Mouse (Mus musculus) CH12.LX (cell line): Measurements from ENCODE around the gene Itgb1bp1.

Source experiments
- CHD2 ChIP-seq: IDR thresholded peaks from 2 replicates; pipeline ENCODE4 v1.6.1; 2011; ENCODE audit warnings: low read length, improper control_type of control experiment
- CTCF ChIP-seq, 2 experiments: IDR thresholded peaks in 1 of 2; conservative IDR thresholded peaks in 1 of 2; 2 replicates each; pipeline ENCODE4 v1.5.1; 2011 to 2012; ENCODE audit warnings: low read depth in 2 of 2, low read length in 2 of 2, improper control_type of control experiment in 1 of 2, inconsistent platforms in 1 of 2, mild to moderate bottlenecking in 1 of 2, moderate library complexity in 1 of 2
- EP300 ChIP-seq: IDR thresholded peaks from 2 replicates; pipeline ENCODE4 v1.6.1; 2011; ENCODE audit warnings: low read length, improper control_type of control experiment
- HCFC1 ChIP-seq: IDR thresholded peaks from 2 replicates; pipeline ENCODE4 v1.6.1; 2012; ENCODE audit warnings: low read depth, mild to moderate bottlenecking, inconsistent platforms, low read length, improper control_type of control experiment
- IRF4 ChIP-seq: IDR thresholded peaks from 2 replicates; pipeline ENCODE4 v1.6.1; 2014; ENCODE audit warnings: low read depth, mild to moderate bottlenecking, inconsistent platforms, low read length, improper control_type of control experiment
- MEF2A ChIP-seq: IDR thresholded peaks from 2 replicates; pipeline ENCODE4 v1.6.1; 2014; ENCODE audit warnings: low read depth, mild to moderate bottlenecking, inconsistent platforms, low read length, improper control_type of control experiment, borderline replicate concordance
- POLR2A ChIP-seq: IDR thresholded peaks from 2 replicates; pipeline ENCODE4 v1.6.1; 2011; ENCODE audit warnings: low read depth, mild to moderate bottlenecking, improper control_type of control experiment, low read length
- TCF12 ChIP-seq: IDR thresholded peaks from 2 replicates; pipeline ENCODE4 v1.6.1; 2014; ENCODE audit warnings: low read depth, mild to moderate bottlenecking, inconsistent platforms, low read length, improper control_type of control experiment
- UBTF ChIP-seq: IDR thresholded peaks from 2 replicates; pipeline ENCODE4 v1.6.1; 2012; ENCODE audit warnings: low read depth, mild to moderate bottlenecking, inconsistent platforms, low read length, improper control_type of control experiment, moderate library complexity
- USF1 ChIP-seq: IDR thresholded peaks from 2 replicates; pipeline ENCODE4 v1.6.1; 2014; ENCODE audit warnings: low read depth, mild to moderate bottlenecking, inconsistent platforms, low read length, improper control_type of control experiment

DNA sequence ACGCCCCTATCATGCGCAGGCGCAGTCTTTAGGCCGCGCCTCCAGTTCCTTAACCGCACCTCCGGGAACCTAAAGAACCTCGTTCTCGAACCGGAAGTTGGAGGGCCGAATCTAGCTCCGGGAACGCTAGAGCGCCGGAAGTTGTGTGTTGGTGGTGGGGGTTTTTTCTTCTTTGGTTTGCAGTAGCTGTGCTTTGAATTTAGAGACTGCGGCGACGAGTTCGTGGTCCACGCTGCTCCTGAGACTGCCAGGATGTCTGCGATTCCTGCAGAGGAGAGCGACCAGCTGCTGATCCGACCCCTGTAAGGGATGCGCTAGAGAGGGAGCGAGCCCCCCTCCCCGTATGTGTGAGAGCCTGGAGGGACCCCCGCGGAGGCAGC lies at the start of gene Itgb1bp1:
- TF ChIP-seq MEF2A: no peak; the same call in 1 of the 2 replicates
- peak; percentile 72 for TF ChIP-seq POLR2A
- peak; percentile 57 for TF ChIP-seq IRF4
- peak; percentile 89 for TF ChIP-seq HCFC1
- TF ChIP-seq CHD2: peak; percentile 39
- no peak for TF ChIP-seq EP300
- TF ChIP-seq CTCF (conservative IDR thresholded peaks at IDR 0.05 in 1 of 2, IDR thresholded peaks at IDR 0.05 in 1 of 2; ENCODE audit: low read depth in 2 of 2, low read length in 2 of 2): no peak
- TF ChIP-seq USF1: no peak
- TF ChIP-seq TCF12: peak; percentile 66
- TF ChIP-seq UBTF: no peak
